In the genomic region with DNA sequence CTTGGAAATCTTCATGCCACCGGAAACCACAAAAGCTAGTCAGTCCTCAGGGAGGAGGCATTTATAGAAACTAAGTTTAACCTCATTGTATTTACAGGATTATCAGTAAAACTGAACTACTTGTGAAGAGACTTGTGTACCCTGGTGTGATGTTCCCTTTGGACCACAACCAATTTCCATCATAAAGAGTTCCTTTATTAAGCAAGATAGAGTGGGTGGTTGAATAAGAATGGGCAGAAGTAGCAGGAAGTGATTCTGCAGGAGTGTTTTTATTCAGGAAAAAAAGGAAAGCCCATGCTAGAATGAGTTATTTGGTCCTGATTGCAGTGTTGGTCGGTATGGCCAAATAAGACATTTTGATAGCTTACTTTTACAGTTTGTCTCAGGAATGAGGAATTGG, we compare ENCODE assay signal across 28 mouse cellular contexts.
"Had no signal": no experiment of that assay in that cellular context is flagged by ENCODE, and none has a peak within 500 bp of the region (broad histone marks: within the 10 kb centered on the region; RNA-seq: fewer than 3 reads in every experiment).

No protein-coding gene starts in this region.

- H3K9ac ChIP-seq: heart, embryonic 13.5 days; heart, embryonic 15.5 days; hindbrain, embryonic 12.5 days; hindbrain, embryonic 14.5 days; intestine, embryonic 15.5 days; limb, embryonic 13.5 days; limb, embryonic 15.5 days; liver, embryonic 13.5 days; liver, embryonic 15.5 days; liver, postnatal 0 days had no signal

- H3K27me3 ChIP-seq: heart, embryonic 13.5 days; heart, embryonic 15.5 days; hindbrain, embryonic 12.5 days; intestine, embryonic 15.5 days; limb, embryonic 13.5 days; limb, embryonic 15.5 days; liver, embryonic 13.5 days; liver, embryonic 15.5 days had no signal

- H3K36me3 ChIP-seq: heart, embryonic 13.5 days; heart, embryonic 15.5 days; hindbrain, embryonic 12.5 days; intestine, embryonic 15.5 days; limb, embryonic 13.5 days; limb, embryonic 15.5 days; liver, embryonic 13.5 days; liver, embryonic 15.5 days had no signal

- ATAC-seq: hindbrain, embryonic 16.5 days; inflammation-experienced regulatory T-cells, adult 6 months; intestine, embryonic 15.5 days; intestine, postnatal 0 days; liver, postnatal 0 days had no signal

- H3K4me1 ChIP-seq: heart, embryonic 13.5 days; heart, embryonic 15.5 days; hindbrain, embryonic 12.5 days; intestine, embryonic 15.5 days; limb, embryonic 13.5 days; limb, embryonic 15.5 days; liver, embryonic 13.5 days; liver, embryonic 15.5 days had no signal

- H3K27ac ChIP-seq: heart, adult 2 months; heart, embryonic 13.5 days; heart, embryonic 15.5 days; hindbrain, embryonic 12.5 days; hindbrain, embryonic 14.5 days; intestine, embryonic 15.5 days; layer of hippocampus, adult 2 months; limb, embryonic 13.5 days; limb, embryonic 15.5 days; liver, embryonic 13.5 days; liver, embryonic 15.5 days had no signal

- H3K9me3 ChIP-seq: heart, embryonic 13.5 days; heart, embryonic 15.5 days; hindbrain, embryonic 12.5 days; intestine, embryonic 15.5 days; limb, embryonic 13.5 days; limb, embryonic 15.5 days; liver, embryonic 13.5 days; liver, embryonic 15.5 days had no signal

- H3K4me3 ChIP-seq: heart, adult 2 months; heart, embryonic 13.5 days; heart, embryonic 15.5 days; hindbrain, embryonic 12.5 days; intestine, embryonic 15.5 days; layer of hippocampus, adult 2 months; limb, embryonic 13.5 days; limb, embryonic 15.5 days; liver, embryonic 13.5 days; liver, embryonic 15.5 days had no signal

- H3K4me2 ChIP-seq: heart, embryonic 11.5 days; heart, embryonic 13.5 days; heart, embryonic 15.5 days; hindbrain, embryonic 12.5 days; hindbrain, embryonic 14.5 days; intestine, embryonic 15.5 days; limb, embryonic 13.5 days; limb, embryonic 15.5 days; liver, embryonic 13.5 days; liver, embryonic 15.5 days had no signal

- DNase-seq: gastrocnemius, postnatal 14 days; gastrocnemius, postnatal 36 days; heart, adult 11 months; heart, adult 2 months; heart, postnatal 14 days; heart, postnatal 36 days; kidney, adult 18-20 months; kidney, adult 8-10 months; kidney, postnatal 10 days; kidney, postnatal 25 days; kidney, postnatal 4 days; layer of hippocampus, postnatal 36 days; left cerebral cortex, postnatal 4 days; liver, embryonic 13.5 days; liver, postnatal 0 days had no signal
